23 mouse cellular contexts compared by ENCODE assay signal in the genomic region with DNA sequence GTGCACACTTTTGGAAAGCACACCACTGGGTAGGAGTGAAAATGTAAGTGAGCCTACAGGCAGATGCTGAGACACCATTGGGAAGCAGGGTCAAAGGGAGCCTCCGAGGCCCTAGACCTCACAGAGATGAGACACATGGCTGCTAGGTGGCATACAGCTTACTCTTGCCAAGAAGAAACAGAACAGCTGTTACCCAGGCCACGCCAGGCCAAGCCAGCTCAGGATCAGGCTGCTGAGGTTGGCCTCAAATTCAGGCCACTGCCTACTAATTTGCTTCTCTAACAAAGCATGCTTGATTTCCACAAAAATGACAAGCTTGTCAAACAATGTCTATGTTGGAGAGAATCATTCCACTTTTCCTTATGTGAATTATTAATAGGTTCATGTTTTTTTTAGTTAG.
DNase-seq lines count a peak whose midpoint lies in the region; ATAC-seq and TF ChIP-seq lines count a peak whose summit lies in the region.
"Had no signal": no experiment of that assay in that cellular context is flagged by ENCODE, and none has a peak within 500 bp of the region (broad histone marks: within the 10 kb centered on the region; RNA-seq: fewer than 3 reads in every experiment).

No protein-coding gene starts in this region.

- intact Hi-C loops in gastrocnemius, adult 2 months (cut with DNase I) = loop anchor here (5.0 kb wide), 2 partner anchors 83 to 328 kb away; a partner anchor contains a TSS

- no peak overlapping the region for H3K4me3 ChIP-seq in gastrocnemius, adult 2 months
- H3K4me3 ChIP-seq: embryonic facial prominence, embryonic 13.5 days; forebrain, embryonic 13.5 days; heart, embryonic 15.5 days; hindbrain, embryonic 15.5 days; intestine, embryonic 15.5 days; limb, embryonic 15.5 days; midbrain, embryonic 13.5 days; neural tube, embryonic 12.5 days had no signal

- no peak for TF ChIP-seq CTCF in gastrocnemius, adult 2 months (IDR thresholded peaks at IDR 0.05)

- peak; percentile 64 for DNase-seq in cerebellum, adult 9-10 months
- DNase-seq in brain, adult 2 months (ENCODE audit: low read depth, low spot score) = peak; percentile 53
- peak; percentile 67 for DNase-seq in gastrocnemius, adult 2 months
- DNase-seq in retina, postnatal 1 day = peak; percentile 91
- no peak for DNase-seq in ovary, postnatal 14 days (ENCODE audit: low spot score)
- no peak for DNase-seq in urinary bladder, postnatal 10 days (ENCODE audit: low spot score)
- DNase-seq: adrenal gland, postnatal 36 days; embryo, embryonic 11 days; heart, postnatal 4 days; kidney, adult 8-10 months; kidney, postnatal 10 days; lung, embryonic 14.5 days had no signal

- 0 out of 2 replicates have a peak overlapping the region, but pooled peaks have one; percentile 5 for H3K27ac ChIP-seq in gastrocnemius, adult 2 months
- H3K27ac ChIP-seq: embryonic facial prominence, embryonic 13.5 days; forebrain, embryonic 13.5 days; heart, embryonic 15.5 days; hindbrain, embryonic 15.5 days; intestine, embryonic 15.5 days; limb, embryonic 15.5 days; liver, embryonic 14.5 days; midbrain, embryonic 13.5 days; neural tube, embryonic 12.5 days had no signal

- no peak for ATAC-seq in cerebellum, adult (ENCODE audit: insufficient number of reproducible peaks, low FRiP score, low TSS enrichment)
- ATAC-seq: CD4-positive, CD25-positive, alpha-beta regulatory T cell, adult 4 months; forebrain, embryonic 13.5 days; intestine, embryonic 15.5 days; midbrain, embryonic 13.5 days had no signal

Comparison
In these comparisons a context has a peak if more than half of its experiments do, and no peak if none do; other contexts are left out.
1. DNase-seq: peak in cerebellum, adult 9-10 months (single experiment), brain, adult 2 months (single experiment), gastrocnemius, adult 2 months (single experiment) and retina, postnatal 1 day (single experiment); none in ovary, postnatal 14 days (single experiment) and urinary bladder, postnatal 10 days (single experiment).